Mouse (Mus musculus): ENCODE measurements around the gene Zscan12. TPM values are rescaled to one million over a fixed set of nuclear protein-coding genes. Genes with fewer than 3 reads are reported as not detected.
A peak's percentile ranks its signal among the peaks of the same experiment; 100 is the strongest.

The Zscan12 gene
- polyA plus RNA-seq (2012; rRNA removed) (1.2 and 2.5 TPM in 2 replicates), polyA plus RNA-seq (2014; fragmentation: Nextera tagmentation; extraction: Ambion mirVana) (2.9 and 4.0 TPM in 2 replicates)

GRCm38 (mm10) chr13:21362621-21363248 lies at the start of gene Zscan12:
Zscan12 (plus strand) TSS chr13:21362820.
- TF ChIP-seq CTCF (IDR thresholded peaks at IDR 0.05; ENCODE audit: low read depth), result no peak
- peak; percentile 25; the same call in 1 of the 2 replicates for TF ChIP-seq EP300 (IDR thresholded peaks at IDR 0.05; ENCODE audit: low read depth)
- Histone ChIP-seq H3K36me3 (replicated peaks; ENCODE audit: control insufficient read depth, insufficient read depth, low read depth) (peaks cover 3% of the 10 kb centered on the region; the same call in 1 of the 2 replicates), H3K4me1 (replicated peaks; ENCODE audit: control insufficient read depth in 2 of 2, insufficient read depth in 2 of 2, low read length in 1 of 2) (peaks cover 3 to 8% of the 10 kb centered on the region in 2 experiments; a peak in 3 of 4 replicates), H3K27ac (peak within 1 kb of the TSS; percentile 61), H3K9me3 (ENCODE audit: control insufficient read depth, low read length) (no peaks in the 10 kb centered on the region), H3K27me3 (ENCODE audit: control insufficient read depth, insufficient read depth, low read length) (no peaks in the 10 kb centered on the region), H3K4me2 (ENCODE audit: low read depth) (peak within 1 kb of the TSS; percentile 89), H3K4me3 (ENCODE audit: insufficient read depth in 1 of 2, low read depth in 2 of 2, low read length in 2 of 2) (peak within 1 kb of the TSS; percentile 84 to 87), H3K9ac (replicated peaks) (peak within 1 kb of the TSS; percentile 94)
- WGBS (ENCODE audit: insufficient replicate concordance), result under 1% methylated on average over 29 of the region's 29 CpGs
- DNase-seq (ENCODE audit: low read depth in 3 of 3, low spot score in 3 of 3) (peak; percentile 82 to 92 (median 86)), ATAC-seq (ENCODE audit: insufficient read depth) (peak; percentile 99)

GRCm38 (mm10) chr13:21312854-21313253 lies 49.8 kb upstream of the Zscan12 start:
- Histone ChIP-seq H3K4me1 (replicated peaks; ENCODE audit: control insufficient read depth in 2 of 2, insufficient read depth in 2 of 2, low read length in 1 of 2) (no peaks in the 10 kb centered on the region), H3K4me3 (ENCODE audit: insufficient read depth in 1 of 2, low read depth in 2 of 2, low read length in 2 of 2) (no peak overlapping the region), H3K36me3 (replicated peaks; ENCODE audit: control insufficient read depth, insufficient read depth, low read depth) (no peaks in the 10 kb centered on the region), H3K4me2 (ENCODE audit: low read depth) (no peak overlapping the region), H3K27ac (no peak overlapping the region), H3K9me3 (ENCODE audit: control insufficient read depth, low read length) (no peaks in the 10 kb centered on the region), H3K9ac (replicated peaks) (no peak overlapping the region), H3K27me3 (ENCODE audit: control insufficient read depth, insufficient read depth, low read length) (no peaks in the 10 kb centered on the region)
- 33% methylated on average over 4 of the region's 5 CpGs for WGBS (ENCODE audit: insufficient replicate concordance)
- no peak for ATAC-seq (ENCODE audit: insufficient read depth)
- no peak for DNase-seq (ENCODE audit: low read depth in 3 of 3, low spot score in 3 of 3)
- TF ChIP-seq EP300 (IDR thresholded peaks at IDR 0.05; ENCODE audit: low read depth) (no peak), CTCF (IDR thresholded peaks at IDR 0.05; ENCODE audit: low read depth) (no peak)

GRCm38 (mm10) chr13:21313903-21314302 lies 48.7 kb upstream of the Zscan12 start:
- DNase-seq (ENCODE audit: low read depth in 3 of 3, low spot score in 3 of 3) (no peak), ATAC-seq (ENCODE audit: insufficient read depth) (no peak)
- 64% methylated on average over 4 of the region's 4 CpGs for WGBS (ENCODE audit: insufficient replicate concordance)
- no peak for TF ChIP-seq CTCF (IDR thresholded peaks at IDR 0.05; ENCODE audit: low read depth)
- TF ChIP-seq EP300 (IDR thresholded peaks at IDR 0.05; ENCODE audit: low read depth), result no peak
- Histone ChIP-seq H3K9ac (replicated peaks) (no peak overlapping the region), H3K4me3 (ENCODE audit: insufficient read depth in 1 of 2, low read depth in 2 of 2, low read length in 2 of 2) (no peak overlapping the region), H3K36me3 (replicated peaks; ENCODE audit: control insufficient read depth, insufficient read depth, low read depth) (no peaks in the 10 kb centered on the region), H3K4me1 (replicated peaks; ENCODE audit: control insufficient read depth in 2 of 2, insufficient read depth in 2 of 2, low read length in 1 of 2) (no peaks in the 10 kb centered on the region), H3K27ac (no peak overlapping the region), H3K9me3 (ENCODE audit: control insufficient read depth, low read length) (no peaks in the 10 kb centered on the region), H3K27me3 (ENCODE audit: control insufficient read depth, insufficient read depth, low read length) (no peaks in the 10 kb centered on the region), H3K4me2 (ENCODE audit: low read depth) (no peak overlapping the region)

- Histone ChIP-seq H3K9me3 (ENCODE audit: control insufficient read depth, low read length) (no peaks in the 10 kb centered on the region), H3K36me3 (replicated peaks; ENCODE audit: control insufficient read depth, insufficient read depth, low read depth) (no peaks in the 10 kb centered on the region), H3K4me1 (replicated peaks; ENCODE audit: control insufficient read depth in 2 of 2, insufficient read depth in 2 of 2, low read length in 1 of 2) (no peaks in the 10 kb centered on the region), H3K27ac (no peak overlapping the region), H3K9ac (replicated peaks) (no peak overlapping the region), H3K4me2 (ENCODE audit: low read depth) (no peak overlapping the region), H3K4me3 (ENCODE audit: insufficient read depth in 1 of 2, low read depth in 2 of 2, low read length in 2 of 2) (no peak overlapping the region), H3K27me3 (ENCODE audit: control insufficient read depth, insufficient read depth, low read length) (no peaks in the 10 kb centered on the region; the same call in 1 of the 2 replicates)
- 42% methylated on average over 3 of the region's 3 CpGs for WGBS (ENCODE audit: insufficient replicate concordance)
- ATAC-seq (ENCODE audit: insufficient read depth), result no peak
- no peak for TF ChIP-seq EP300 (IDR thresholded peaks at IDR 0.05; ENCODE audit: low read depth)
- no peak for TF ChIP-seq CTCF (IDR thresholded peaks at IDR 0.05; ENCODE audit: low read depth)
- no peak for DNase-seq (ENCODE audit: low read depth in 3 of 3, low spot score in 3 of 3)
These were observed 42.4 kb upstream of the Zscan12 start for GRCm38 (mm10) chr13:21320262-21320661.

GRCm38 (mm10) chr13:21321890-21322494 lies 40.6 kb upstream of the Zscan12 start:
- no peaks in the 10 kb centered on the region for H3K4me1 ChIP-seq (replicated peaks; ENCODE audit: control insufficient read depth in 2 of 2, insufficient read depth in 2 of 2, low read length in 1 of 2)
- DNase-seq (ENCODE audit: low read depth in 3 of 3, low spot score in 3 of 3) (no peak), ATAC-seq (ENCODE audit: insufficient read depth) (no peak)
- H3K4me2 ChIP-seq (ENCODE audit: low read depth), result peak overlapping the region; percentile 45
- no peak overlapping the region for H3K9ac ChIP-seq (replicated peaks)
- no peaks in the 10 kb centered on the region for H3K36me3 ChIP-seq (replicated peaks; ENCODE audit: control insufficient read depth, insufficient read depth, low read depth)
- 5% methylated on average over 18 of the region's 18 CpGs for WGBS (ENCODE audit: insufficient replicate concordance)
- TF ChIP-seq EP300 (IDR thresholded peaks at IDR 0.05; ENCODE audit: low read depth) (no peak), CTCF (IDR thresholded peaks at IDR 0.05; ENCODE audit: low read depth) (no peak)
- no peak overlapping the region for H3K27ac ChIP-seq
- no peaks in the 10 kb centered on the region for H3K9me3 ChIP-seq (ENCODE audit: control insufficient read depth, low read length)
- no peaks in the 10 kb centered on the region; the same call in 1 of the 2 replicates for H3K27me3 ChIP-seq (ENCODE audit: control insufficient read depth, insufficient read depth, low read length)
- H3K4me3 ChIP-seq (ENCODE audit: insufficient read depth in 1 of 2, low read depth in 2 of 2, low read length in 2 of 2), result peak overlapping the region in 1 of 2 experiments; percentile 43; a peak in 3 of 4 replicates

Data from liver, embryonic 14.5 days (tissue).